Mouse (Mus musculus) MEL (cell line): ENCODE measurements at regions not wholly inside any gene's neighbourhood (a gene's known extent, or its start where the extent isn't known, plus 50 kb on each side); places are given as distances from the start of the nearest gene placed in this dataset.

ENCODE experiments used
- CTCF ChIP-seq, 3 experiments: IDR thresholded peaks in 2 of 3; conservative IDR thresholded peaks in 1 of 3; 2 replicates each; pipeline ENCODE4 v1.5.1; 2011 to 2012; ENCODE audit warnings: low read length in 3 of 3, low read depth in 2 of 3, mild to moderate bottlenecking in 2 of 3, improper control_type of control experiment in 1 of 3, inconsistent platforms in 1 of 3, mixed read lengths in 1 of 3, moderate library complexity in 1 of 3; ENCODE audit not compliant: control insufficient read depth in 1 of 3, insufficient read depth in 1 of 3, poor library complexity in 1 of 3, severe bottlenecking in 1 of 3
- E2F4 ChIP-seq: IDR thresholded peaks from 2 replicates; pipeline ENCODE4 v1.6.1; 2011; ENCODE audit warnings: low read depth, low read length, improper control_type of control experiment, borderline replicate concordance
- ELF1 ChIP-seq: IDR thresholded peaks from 2 replicates; pipeline ENCODE4 v1.6.1; 2014; ENCODE audit warnings: low read depth, mild to moderate bottlenecking, inconsistent platforms, low read length, improper control_type of control experiment, moderate library complexity
- EP300 ChIP-seq, 2 experiments: IDR thresholded peaks; 2 replicates each; pipeline ENCODE4 v1.6.1; 2011; ENCODE audit warnings: improper control_type of control experiment in 2 of 2, low read length in 2 of 2, low read depth in 1 of 2, mild to moderate bottlenecking in 1 of 2
- GATA1 ChIP-seq: IDR thresholded peaks from 2 replicates; pipeline ENCODE4 v1.6.1; 2011; ENCODE audit warnings: low read depth, low read length, improper control_type of control experiment
- HCFC1 ChIP-seq: IDR thresholded peaks from 2 replicates; pipeline ENCODE4 v1.6.1; 2012; ENCODE audit warnings: low read depth, mild to moderate bottlenecking, inconsistent platforms, low read length, improper control_type of control experiment, moderate library complexity
- JUND ChIP-seq: IDR thresholded peaks from 2 replicates; pipeline ENCODE4 v1.6.1; 2011; ENCODE audit warnings: low read depth, mild to moderate bottlenecking, improper control_type of control experiment, low read length
- KAT2A ChIP-seq: conservative IDR thresholded peaks from 2 replicates; pipeline ENCODE4 v1.6.1; 2012; ENCODE audit warnings: low read depth, low read length, improper control_type of control experiment, inconsistent platforms
- MAZ ChIP-seq: IDR thresholded peaks from 2 replicates; pipeline ENCODE4 v1.6.1; 2012; ENCODE audit warnings: low read depth, mild to moderate bottlenecking, inconsistent platforms, low read length, improper control_type of control experiment
- NRF1 ChIP-seq: IDR thresholded peaks from 2 replicates; pipeline ENCODE4 v1.6.1; 2014; ENCODE audit warnings: low read depth, mild to moderate bottlenecking, inconsistent platforms, low read length, improper control_type of control experiment, moderate library complexity; ENCODE audit not compliant: poor library complexity, insufficient read depth, severe bottlenecking
- POLR2A ChIP-seq, 2 experiments: IDR thresholded peaks; 2 replicates each; pipeline ENCODE4 v1.6.1; 2011 to 2012; ENCODE audit warnings: low read length in 2 of 2, mild to moderate bottlenecking in 2 of 2, control low read depth in 1 of 2, improper control_type of control experiment in 1 of 2, low read depth in 1 of 2, moderate library complexity in 1 of 2; ENCODE audit not compliant: control insufficient read depth in 1 of 2, insufficient read depth in 1 of 2, poor library complexity in 1 of 2
- SIN3A ChIP-seq: IDR thresholded peaks from 2 replicates; pipeline ENCODE4 v1.6.1; 2012; ENCODE audit warnings: low read length, improper control_type of control experiment, inconsistent platforms
- TAL1 ChIP-seq: IDR thresholded peaks from 2 replicates; pipeline ENCODE4 v1.6.1; 2012; ENCODE audit warnings: mild to moderate bottlenecking, inconsistent platforms, low read length, moderate library complexity, mixed read lengths
- TCF12 ChIP-seq: IDR thresholded peaks from 2 replicates; pipeline ENCODE4 v1.6.1; 2014; ENCODE audit warnings: low read depth, mild to moderate bottlenecking, inconsistent platforms, low read length, improper control_type of control experiment, moderate library complexity

DNA sequence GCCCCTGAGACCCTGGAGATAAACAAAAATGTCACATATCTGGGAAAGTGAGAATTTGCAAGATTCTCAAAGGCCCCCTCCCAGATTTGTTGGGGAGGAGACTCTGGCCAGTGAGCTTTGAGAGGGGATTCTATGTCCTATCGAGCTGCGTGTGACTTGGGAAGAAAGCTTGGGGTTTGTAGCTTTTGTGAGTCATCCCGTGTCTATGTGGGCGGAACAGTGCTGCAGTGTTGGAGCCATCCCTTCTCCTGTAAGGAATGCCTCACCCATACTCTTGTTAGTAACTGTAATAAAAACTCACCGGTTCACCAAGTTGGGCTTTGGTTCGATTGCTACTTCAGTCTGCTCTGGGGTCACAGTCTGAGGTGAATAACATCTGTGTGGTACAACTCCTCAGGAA, 160.5 kb downstream of the Hs3st3b1 start:
- no peak for TF ChIP-seq MAZ
- TF ChIP-seq HCFC1: no peak
- TF ChIP-seq TCF12: no peak
- TF ChIP-seq TAL1: no peak
- TF ChIP-seq POLR2A (IDR thresholded peaks at IDR 0.05; ENCODE audit: control insufficient read depth in 1 of 2, insufficient read depth in 1 of 2, low read depth in 1 of 2, low read length in 2 of 2, poor library complexity in 1 of 2): no peak
- TF ChIP-seq EP300 (IDR thresholded peaks at IDR 0.05; ENCODE audit: low read depth in 1 of 2, low read length in 2 of 2): no peak
- TF ChIP-seq CTCF (IDR thresholded peaks at IDR 0.05 in 2 of 3, conservative IDR thresholded peaks at IDR 0.05 in 1 of 3; ENCODE audit: control insufficient read depth in 1 of 3, insufficient read depth in 1 of 3, low read depth in 2 of 3, low read length in 3 of 3, poor library complexity in 1 of 3, severe bottlenecking in 1 of 3): no peak
- no peak for TF ChIP-seq GATA1
- no peak for TF ChIP-seq SIN3A
- no peak for TF ChIP-seq KAT2A
- TF ChIP-seq E2F4: no peak
- no peak for TF ChIP-seq JUND
- no peak for TF ChIP-seq ELF1
- no peak for TF ChIP-seq NRF1
